Mouse (Mus musculus) right cerebral cortex, postnatal 4 days (tissue): Measurements from ENCODE around the gene Tmem37.

ENCODE experiments used
- DNase-seq: peaks from one replicate; pipeline ENCODE4 v3.0.0-alpha.2; 2022

Tmem37 gene

DNA sequence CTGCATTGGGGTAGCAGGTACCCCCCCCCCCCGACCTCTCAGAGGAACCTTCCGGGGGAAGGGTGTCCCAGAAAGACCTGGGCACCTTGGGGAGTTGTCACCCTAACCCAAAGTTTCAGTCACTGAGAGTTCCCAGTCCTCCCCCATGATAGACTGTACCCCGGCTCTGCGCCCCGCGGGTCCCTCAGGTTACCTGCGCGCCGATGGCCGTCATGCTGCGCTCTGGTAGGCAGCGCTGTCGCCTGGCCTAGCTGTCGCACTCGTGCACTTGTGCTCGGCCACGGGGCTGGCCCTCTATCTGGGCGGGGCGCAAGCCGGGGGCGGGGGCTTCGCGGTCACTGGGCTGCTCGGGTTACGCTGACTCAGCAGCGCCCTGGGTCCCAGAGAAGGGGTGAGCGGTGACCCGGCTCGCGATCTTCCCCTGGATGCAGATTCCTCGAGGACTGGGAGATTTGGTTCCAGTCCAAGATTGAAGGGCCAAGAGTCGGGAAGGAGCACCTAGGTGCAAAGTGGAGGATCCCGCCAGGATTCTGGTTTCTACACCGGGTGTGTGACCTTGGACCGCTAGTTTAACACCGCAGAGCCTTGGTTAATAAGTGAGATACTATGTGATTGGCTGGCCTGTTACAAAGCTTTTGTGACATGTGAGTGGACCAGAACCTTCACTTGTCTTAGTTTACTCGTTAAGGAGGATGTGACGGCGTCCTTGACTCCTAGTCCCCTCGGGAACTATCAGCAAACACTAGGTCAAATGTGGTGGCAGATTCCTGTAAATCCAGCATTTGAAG, at the start of gene Tmem37:
TSS of gene Tmem37 (minus strand) at position 556 of the 788 bp plus-strand sequence.
- peak; percentile 34 for DNase-seq

DNA sequence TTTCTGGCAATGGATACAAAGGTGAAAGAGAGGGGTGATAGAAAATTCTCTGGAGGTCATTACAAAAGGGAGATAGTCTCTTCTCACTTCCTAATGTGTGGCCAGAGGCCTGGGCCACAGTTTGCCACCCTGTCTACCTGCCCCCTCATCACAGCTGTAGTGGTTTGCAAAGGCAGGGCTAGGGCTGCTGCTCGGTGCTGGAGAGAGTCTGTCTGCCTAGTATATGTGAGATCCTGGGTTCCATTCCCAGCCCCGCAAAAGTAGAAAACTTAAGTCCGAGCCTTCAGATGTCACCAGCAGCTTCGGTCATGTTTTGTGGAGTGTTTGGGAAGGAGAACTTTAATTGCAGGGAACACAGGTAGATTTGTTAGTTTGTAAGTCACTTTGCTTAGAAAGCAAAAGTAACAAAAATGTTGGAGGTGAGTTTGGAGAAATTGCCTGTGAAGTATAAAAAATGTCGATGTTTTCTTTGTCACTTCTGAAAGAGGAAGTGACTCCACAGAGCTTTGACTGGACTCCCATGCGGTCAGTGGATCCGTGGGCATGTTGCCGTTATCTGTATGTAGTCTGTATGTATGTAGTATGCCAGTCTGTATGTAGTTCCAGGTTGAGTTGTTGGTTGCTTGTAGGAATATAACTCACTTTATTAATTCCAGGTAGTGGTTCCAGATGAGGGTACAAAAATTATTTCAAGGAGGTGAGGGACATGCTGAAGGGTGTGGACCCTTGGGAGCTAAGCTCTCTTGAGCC, 48.9 kb upstream of the Tmem37 start:
- DNase-seq = no peak

DNA sequence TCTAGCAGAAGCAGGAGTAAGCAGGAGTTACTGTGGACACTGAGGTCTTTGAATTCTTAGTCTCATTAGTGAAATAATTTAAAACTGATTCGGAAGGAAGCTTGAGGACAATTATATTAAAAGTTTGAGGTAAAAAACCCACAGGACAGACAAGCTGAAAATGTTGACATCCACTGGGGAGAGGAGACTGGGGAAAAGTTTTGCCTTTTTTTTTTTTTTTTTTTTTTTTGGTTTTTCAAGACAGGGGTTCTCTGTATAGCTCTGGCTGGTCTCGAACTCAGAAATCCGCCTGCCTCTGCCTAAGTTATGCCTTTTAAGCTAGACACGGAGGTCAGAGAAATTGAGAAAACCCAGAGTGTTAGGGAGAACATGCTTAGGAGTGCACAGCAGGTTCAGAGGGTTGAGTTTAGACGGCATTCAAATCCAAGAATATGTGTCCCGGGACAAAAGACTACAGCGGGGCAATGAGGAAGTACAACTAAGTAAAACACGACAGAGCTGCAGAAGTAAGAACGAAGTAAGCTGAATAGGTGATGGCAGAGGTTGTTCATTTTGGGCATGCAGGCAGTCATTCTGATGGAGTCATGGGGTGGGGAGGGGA, 48.2 kb upstream of the Tmem37 start:
- DNase-seq = no peak

DNA sequence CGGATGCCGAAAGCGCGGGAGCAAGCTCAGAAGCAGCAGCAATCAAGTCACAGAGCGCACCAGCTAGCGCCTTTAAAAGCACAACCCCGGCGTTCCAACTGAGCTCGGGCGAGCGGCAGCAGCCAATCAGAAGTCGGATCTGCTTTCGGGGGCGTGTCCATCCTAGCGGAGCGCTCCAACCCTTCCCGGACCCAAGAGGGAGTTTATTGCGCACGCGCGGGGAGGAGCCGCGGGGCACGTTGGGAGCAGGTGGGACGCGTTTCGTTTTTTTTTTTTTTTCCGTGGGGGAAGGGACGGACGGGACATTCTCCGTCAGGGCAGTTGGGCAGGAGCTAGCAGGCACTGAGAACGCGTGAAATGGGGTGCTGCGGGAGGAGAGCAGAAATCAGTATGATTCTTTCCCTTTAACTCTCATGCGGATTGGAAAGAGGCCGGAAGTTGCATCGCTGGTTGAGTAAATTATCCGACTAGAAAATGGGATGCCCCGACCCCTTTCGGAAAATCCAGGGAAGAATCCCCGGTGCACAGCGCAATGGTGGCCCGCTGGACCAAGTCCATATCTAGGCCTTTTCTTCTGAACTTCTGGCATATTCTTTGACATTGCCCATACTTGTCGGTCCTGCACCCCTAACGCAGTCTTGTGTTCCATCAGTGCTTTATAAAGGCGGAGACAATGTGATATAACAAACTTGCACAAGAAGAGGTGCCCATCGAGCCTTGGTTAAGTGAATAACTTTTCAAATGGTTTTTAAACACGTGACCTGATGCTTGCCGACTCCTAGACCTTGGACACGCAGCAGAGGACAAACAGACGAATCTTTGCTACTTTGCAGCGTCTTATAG, 47.3 kb upstream of the Tmem37 start, which contains the start of the genes Dbi and 3110009E18Rik:
TSS of gene Dbi (minus strand) at position 110 of the 843 bp plus-strand sequence.
TSS of gene 3110009E18Rik (plus strand) at position 219 of the 843 bp plus-strand sequence.
- DNase-seq = peak; percentile 97

DNA sequence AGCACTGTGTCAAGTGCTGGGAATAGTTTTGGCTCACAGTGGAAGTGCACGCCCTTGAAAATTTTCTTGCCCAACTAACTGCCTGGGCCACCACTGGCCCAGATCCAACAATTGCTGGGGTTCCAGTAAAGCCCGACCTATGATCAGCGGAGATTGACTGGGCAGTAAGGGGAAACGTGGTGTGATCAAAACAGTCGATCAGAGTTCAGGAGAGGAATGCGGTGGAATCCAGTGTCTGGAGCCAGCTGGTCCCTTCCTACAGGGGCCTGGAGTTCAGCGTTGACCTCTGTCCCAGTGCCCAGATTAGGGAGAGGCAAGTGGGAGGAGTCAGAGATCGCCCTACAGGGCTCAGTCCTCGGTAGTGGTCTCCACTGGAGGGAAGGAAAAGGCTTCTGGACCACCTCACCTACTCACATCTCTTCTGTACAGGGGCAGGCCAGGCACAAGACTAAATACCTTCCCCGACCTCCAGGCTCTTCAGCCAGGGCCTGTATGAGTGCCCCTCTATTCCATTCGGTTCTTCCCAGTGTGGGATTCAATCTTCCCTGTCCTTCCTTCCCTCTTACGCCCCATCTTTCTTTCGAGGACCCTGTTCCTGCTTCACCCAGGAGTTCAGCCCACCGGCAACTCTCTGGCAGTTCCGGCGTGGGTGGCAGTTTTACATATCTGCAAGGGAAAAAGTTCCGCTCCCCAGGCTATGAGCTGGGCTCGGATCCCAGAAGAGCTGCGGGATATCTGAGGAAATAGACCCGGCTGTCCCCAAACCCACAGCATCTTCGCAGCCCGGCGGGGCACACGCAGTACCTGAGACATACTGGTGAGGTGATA, 46.5 kb upstream of the Tmem37 start:
- peak; percentile 32 for DNase-seq

DNA sequence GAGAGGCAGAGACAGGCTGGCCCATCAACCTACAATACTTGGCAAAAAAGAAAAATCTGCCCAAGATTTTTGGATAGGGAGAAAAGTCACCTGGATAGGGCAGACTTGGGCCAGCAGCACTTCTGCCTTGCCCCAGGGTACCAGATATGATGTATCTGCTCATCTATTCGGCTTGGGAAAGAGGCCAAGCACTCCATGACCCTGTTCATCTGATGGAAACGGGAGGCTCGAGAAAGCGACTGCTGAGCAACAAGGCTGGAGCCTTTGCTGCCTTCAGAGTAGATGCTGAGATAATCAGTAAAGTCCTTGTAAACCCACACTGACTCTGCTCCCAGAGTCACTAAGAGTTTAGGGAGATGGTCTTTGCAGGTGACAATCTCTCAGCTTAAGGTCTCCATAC, 45.5 kb upstream of the Tmem37 start:
- no peak for DNase-seq

DNA sequence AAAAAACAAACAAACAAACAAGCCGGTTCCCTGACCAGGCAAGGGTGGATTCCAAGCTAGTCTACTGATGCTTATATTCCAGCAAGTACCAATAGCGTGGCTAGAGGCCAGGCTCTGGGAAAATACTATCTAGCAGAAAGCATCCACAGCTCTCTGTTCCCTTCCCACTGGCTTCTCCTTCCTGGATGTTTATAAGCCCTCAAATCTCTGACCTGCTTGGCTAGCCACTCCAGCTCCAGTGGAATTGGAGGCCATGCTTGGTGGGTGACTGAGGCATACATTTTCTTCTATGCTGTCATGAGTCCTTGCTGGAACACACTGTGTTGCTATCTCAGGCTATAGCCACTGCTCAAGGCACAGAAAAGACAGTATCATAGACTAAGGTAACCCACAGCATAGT, 45.0 kb upstream of the Tmem37 start:
- DNase-seq = no peak

DNA sequence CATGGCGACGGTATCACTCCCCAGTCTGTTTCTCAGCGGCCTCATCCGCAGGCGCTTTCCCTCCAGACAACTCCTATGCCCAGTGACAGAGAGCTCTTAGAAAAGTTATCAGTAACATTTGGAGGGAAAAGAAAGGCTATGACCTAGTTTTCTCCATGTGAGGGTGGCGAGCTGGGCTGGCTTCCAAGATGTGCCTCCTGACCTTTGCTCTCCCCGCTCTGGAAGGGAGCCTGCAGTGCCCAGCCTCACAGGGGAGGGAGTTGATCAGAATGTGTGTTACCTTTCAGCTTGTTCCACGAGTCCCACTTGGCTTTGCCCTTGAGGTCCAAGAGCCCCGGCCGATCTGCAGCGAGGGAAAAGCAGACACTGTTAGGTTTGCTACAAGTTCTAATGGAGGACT, 42.2 kb upstream of the Tmem37 start:
- peak; percentile 19 for DNase-seq

DNA sequence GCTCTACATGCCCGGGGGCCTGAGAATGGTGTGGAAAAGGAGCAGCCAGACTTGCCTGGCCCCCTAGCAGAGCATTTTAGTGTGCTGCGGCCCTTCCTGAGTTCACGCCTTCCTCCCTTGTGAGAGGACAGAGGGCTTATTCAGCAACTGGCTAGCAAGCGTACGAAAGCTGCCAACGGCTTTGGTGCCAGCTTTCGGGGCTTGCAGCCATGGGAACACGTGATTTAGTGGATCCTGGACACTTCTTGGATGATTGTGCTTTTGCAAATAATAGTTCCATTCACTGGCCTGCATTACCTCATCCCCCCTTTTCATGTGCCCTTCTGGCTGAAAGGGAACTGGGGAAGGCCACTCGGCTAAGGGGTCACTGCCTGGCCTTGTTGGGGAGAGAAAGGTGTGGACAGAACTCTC, 41.8 kb upstream of the Tmem37 start:
- peak; percentile 68 for DNase-seq

DNA sequence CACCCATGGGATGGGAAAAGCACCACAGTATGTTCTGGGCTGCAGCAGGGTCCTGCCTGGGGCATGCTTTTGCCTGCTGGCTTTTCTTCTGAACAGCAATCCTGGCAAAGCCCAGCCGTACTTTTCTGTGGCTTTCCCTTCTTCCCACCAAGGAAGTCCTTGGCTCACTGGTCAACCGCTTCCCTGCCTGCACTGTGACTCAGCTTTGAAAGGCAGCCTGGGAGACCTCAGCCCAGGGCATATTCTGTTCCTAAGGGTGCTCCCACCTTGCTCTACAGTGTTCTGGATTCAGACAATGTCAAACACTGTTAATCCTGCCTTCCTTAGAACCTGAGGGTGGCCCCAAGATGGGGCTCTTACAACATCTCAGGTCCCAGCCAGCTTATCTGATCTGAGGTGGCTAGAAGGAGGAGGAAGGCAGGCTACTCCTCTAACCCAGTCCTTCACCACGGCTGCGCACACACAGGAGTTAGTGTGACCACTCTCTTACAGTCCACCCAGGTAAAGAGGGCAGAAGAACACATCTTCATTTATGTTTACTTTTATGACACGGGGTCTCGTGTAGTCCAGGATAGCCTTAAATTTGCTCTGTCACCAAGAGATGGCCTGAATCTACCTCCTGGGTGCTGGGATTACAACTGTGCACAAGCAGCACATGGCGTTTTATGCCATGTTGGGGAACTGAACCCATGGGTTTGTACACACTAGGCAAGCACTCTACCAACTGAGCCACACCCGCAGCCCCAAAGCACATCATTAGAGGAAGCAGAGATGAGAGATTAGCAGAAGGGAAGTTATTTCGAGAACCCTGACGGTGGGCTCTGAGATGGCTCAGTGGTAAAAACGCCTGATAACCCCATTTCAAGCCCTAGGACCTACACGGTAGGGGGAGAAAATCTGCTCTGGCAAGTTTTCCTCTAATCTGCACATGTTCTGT, 38.6 kb upstream of the Tmem37 start:
- no peak for DNase-seq

DNA sequence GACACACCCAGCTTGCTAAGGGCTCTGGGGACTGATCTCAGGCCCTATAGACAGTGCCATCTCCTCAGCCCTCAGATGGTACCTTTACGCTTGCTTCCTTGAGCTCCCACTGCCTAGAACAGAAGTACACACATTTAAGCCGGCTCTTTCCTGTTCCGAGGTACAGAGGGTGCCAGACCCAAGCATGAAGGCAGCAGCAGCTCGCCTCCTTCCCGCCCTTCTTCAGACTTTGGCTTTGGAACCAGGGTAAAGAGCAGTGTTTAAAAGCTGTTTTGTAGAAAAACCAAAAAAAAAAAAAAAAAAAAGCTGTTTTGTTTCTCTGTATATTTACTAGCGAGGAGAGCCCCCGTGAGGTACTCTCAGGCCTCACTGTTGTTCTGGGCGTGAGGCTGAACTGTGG, 37.9 kb upstream of the Tmem37 start:
- DNase-seq = no peak

DNA sequence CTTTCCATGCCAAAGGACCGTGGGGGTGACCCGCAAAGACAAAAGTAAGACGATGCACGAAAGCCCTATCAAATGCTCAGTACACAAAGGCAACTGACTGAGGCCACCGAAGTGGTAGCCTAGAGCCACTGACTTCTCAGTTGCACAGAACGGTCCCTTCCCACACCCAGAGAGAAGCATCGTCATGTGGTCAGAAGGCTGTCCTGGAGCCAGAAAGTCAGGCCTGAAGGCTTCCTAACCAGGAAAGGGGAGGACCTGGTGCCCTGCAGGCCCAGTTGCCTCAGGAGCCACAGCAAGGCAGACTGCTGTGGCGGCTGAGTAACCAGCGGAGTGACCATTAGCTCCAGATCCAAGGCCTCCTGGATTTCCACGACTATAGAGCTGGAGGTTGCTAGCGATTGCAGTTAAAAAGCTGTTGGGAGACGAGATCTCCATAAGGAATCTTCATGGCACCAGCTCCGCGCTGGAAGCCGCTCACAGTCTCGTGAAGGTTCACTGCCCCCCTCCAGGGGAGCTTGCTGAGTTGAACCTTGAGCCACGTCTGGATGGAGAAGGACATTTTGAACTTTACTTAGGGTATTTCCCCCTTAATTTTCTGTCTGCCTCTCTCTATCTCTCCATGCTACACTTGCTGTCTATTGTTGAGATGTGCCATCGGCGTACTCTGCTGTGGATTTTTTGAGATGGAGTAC, 36.0 kb upstream of the Tmem37 start:
- DNase-seq = no peak

DNA sequence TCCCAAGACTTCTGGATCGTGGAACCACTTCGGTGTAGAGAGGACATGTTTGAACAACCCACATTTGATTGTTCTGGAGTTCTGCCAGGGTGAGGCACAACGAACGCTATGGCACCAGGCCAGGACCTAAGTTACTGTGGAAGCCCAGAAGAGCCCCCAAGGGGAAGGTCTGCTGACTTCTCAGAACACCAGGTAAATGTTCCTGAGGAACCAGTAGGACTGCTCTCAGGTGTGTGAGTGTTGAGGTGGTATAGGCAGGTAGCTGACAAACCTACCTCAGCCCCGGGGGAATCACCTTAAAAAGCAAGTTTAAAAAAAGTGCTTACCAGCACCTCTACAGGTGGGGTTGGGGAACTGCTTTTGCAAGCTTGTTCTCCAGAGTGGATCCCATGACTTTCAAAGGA, 31.7 kb upstream of the Tmem37 start:
- DNase-seq = no peak

DNA sequence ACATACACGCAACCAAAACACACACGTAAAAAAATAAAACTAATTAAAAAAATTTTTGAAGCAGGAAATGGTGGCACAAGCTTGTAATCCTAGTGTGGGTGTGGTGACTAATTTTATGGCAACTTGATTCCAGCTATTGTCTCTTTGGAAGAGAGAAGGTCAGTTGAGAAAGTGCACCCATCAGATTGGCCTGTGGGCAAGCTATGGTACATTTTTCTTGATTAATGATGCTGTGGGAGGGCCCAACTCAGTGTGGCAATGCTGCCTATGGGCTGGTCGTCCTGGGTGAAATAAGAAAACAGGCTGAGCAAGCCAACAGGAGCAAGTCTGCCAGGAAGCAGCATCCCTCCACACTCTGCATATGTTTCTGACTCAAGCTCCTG, 27.3 kb upstream of the Tmem37 start:
- no peak for DNase-seq

DNA sequence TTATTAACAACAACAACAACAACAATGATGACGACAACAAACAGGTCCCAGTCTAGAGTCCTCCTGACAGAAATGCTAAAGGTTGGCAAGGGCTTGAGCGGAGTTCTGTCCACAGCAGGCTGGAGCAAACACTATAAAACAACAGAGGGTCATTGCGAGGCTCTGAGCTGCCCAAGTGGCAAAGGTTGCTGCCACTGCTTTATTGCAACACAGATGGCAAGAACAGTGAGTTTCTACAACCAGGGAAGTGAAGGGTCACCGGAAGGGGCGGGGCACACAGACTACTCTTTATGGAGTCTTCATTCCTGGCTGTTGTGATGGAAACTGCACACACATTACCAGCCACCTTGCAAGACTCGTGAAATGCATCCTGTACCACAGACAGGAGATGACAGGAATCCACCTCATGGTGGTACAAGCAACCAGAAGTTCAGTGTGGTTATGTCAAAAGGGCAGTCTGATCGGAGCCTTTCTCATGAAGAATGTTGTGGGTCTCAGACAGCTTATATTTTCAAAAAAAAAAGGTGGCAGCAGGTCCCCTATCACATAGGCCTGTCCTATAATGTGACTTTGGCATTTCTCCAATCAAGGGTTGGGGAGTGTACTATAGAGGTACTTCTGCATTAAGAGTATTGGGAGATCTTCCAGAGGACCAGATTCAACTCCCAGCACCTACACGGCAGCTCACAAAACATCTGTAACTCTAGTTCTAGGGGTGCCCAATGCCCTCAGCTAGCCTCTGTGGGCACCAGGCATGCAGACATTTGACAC, 26.8 kb upstream of the Tmem37 start:
- DNase-seq = no peak

DNA sequence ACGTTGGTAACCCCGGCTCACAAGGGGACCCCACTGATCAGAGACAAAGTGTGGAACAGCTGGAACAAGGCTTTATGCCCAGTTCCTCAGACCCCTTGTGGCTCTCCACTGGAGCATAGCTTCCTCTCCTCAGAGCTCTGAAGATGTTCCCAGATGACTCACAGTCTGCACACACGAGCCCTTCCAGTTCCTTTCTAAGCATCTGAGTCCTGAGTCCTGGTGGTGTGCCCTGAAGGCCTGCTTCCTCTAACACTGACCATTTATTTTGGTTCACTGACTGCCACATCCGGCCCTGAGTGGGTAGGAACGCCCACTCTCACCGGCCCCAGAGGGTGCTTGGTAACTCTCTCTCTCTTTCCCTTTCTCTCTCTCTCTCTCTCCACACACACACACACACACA, 25.6 kb upstream of the Tmem37 start:
- DNase-seq = no peak

DNA sequence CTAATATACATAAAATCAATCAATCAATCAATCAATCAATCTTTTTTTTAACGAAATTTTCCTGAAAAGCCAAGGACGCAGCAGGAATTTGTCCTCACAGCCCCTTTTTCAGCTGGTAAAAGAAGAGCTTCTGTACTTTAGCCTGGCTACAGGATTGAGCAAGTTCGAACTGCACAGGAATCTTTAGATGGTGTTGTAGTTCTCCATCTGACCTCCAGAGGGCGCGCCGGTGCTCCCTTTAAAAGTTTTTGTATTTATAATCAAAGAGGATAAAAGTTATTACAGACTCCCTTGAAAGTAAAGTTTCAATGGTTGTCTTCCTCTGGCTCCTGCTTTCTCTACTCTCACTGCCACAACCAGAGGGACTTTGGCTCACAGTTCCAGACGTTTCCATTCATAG, 24.5 kb upstream of the Tmem37 start:
- peak; percentile 75 for DNase-seq

DNA sequence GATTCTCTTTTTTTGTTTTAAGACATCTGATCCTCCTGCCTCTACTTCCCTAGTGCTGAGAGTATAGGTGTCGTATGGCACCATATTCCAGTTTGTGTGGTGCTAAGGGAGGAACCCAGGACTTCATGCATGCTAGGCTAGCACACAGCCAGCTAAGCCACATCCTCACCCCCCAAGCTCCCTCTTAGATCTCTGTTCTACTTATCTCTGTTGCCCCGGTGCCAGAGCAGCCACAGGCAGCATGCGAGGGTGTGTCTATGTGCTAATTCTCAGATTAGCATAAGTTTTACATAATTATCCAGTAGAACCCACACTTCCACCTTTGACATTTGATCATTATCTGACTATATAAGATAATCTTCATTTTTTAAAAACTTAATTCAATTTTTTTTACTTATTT, 21.0 kb upstream of the Tmem37 start:
- no peak for DNase-seq

DNA sequence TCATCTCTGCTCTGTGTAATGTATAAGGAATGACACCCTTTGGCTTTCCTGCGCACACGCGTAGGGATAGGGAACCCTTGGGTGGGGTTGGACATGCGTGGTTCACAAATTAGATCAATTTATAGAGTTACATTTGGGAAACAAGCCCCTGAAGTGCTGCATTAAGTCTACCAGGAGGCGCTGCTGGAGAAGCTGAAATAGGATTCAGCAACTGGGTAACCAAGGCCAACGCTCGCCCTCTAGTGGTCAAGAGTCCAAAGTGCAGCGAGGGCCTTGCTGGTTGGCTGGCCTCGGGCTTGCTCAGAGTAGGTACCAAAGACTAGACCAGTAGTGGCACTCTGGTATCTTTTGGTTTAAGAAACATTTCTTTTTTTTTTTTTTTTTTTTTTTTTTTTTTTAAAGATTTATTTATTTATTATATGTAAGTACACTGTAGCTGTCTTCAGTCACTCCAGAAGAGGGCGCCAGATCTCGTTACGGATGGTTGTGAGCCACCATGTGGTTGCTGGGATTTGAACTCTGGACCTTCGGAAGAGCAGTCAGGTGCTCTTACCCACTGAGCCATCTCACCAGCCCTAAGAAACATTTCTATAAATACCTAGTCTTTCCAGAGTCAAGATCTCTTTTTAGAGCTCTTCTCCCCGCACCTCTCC, 19.7 kb upstream of the Tmem37 start:
- peak; percentile 83 for DNase-seq
